Mouse (Mus musculus) retina, postnatal 7 days (tissue): ENCODE results near the gene Fam227a.

Experiments
- DNase-seq: peaks from one replicate; pipeline ENCODE4 v3.0.0-alpha.2; 2012; ENCODE audit warnings: low read depth, low spot score

The Fam227a gene

GRCm38 (mm10) chr15:79616729-79617128, 42.0 kb downstream of the Fam227a start:
- DNase-seq = no peak

DNA sequence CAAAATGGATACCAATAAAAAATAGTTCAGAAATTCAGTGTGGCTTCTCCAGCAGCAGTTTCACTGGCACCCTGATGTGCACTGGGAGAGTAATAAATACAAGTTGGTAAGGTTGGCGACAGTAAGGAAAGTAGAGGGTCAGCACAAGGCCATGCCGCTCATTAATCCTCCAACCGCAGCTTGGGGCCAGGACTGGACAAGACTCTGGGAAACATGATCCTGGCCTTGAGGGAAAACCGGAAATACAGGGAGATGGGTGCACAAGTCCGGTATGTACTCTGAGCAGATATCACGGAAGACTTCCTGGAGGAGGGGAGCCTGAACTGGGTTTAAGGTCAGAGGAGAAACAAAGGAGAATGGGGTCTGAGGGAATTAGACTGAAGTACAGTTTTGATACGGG, 43.3 kb downstream of the Fam227a start:
- no peak for DNase-seq

DNA sequence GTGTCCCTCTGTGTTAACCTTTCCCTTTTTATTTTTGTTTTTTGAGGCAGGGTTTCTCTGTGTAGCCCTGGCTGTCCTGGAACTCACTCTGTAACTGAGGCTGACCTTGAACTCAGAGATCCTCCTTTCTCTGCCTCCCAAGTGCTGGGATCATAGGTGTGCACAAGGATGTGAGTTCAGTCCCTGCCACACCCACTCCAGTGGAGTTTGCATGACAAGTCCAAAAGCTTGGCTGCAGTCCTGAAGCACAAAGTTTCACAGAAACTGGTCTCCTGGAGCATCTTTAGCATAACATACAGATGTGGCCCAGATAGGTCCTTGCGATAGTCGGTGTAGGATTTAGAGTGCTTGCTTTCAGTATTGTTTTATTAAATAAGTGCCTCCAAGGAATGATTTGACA, 49.5 kb downstream of the Fam227a start:
- no peak for DNase-seq

DNA sequence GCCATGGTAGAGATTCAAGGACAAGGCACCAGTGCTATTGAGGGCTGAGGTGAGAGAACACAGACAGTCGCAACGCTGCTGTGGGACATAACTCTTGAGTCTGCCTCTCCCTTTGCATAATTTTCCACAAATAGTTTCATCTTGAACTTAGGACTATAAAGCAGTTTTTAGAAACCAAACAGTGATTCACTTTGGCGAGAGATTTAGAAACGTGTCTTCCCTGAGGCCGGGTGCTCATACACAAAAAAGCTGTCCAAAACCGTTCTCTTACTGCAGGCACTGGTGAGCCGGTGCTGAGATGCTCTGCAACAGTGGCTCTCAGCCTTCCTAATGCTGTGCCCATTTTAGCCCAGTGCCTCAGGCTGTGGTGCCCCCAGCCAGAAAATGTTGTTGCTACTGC, 50.5 kb downstream of the Fam227a start:
- no peak for DNase-seq

DNA sequence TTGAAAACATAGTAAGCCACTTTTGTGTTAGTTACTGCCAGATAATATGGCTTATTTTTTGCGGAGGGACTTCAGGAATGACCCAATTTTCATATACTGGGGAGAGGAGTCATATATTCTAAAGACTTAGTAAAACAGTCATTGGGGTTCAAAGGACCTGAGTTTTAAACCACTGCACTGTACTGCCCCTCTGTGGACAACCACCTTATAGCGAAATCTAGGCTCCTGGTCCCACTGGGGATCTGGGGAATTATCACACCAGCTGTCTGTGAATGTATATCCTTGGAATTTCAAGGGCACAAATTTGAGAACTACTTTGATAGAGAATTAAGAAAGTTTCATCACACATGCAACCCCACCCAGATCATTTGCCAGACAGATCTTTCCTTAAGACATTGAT, 51.0 kb downstream of the Fam227a start:
- no peak for DNase-seq

GRCm38 (mm10) chr15:79606161-79606560, 52.6 kb downstream of the Fam227a start:
- no peak for DNase-seq

GRCm38 (mm10) chr15:79604990-79605665, 53.6 kb downstream of the Fam227a start, which contains the start of gene Dmc1:
Gene Dmc1, minus strand, starts transcription at chr15:79605109.
- no peak for DNase-seq

DNA sequence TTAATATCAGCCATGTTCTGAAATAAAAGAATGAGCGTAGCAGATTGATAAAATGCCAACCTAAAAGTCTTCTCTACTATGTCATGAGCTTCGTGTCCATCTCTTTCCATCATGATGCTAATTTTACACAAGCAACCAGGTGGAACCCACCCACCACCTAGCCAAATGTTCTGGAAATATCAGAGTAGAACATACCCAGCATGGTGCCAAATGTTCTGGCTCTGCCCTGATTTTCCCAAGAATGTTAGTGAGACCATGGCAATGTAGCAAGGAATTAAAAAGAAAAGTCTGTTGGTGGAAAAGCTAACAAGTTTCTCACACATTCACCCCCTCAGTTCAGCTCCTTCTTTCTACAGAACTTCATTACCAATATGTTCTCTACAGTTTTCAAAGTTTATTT, 58.6 kb downstream of the Fam227a start:
- DNase-seq = no peak

- DNase-seq = no peak
These were observed 60.0 kb downstream of the Fam227a start for GRCm38 (mm10) chr15:79598715-79599114.

GRCm38 (mm10) chr15:79581581-79581980, 77.2 kb downstream of the Fam227a start:
- no peak for DNase-seq

GRCm38 (mm10) chr15:79577671-79578426, 80.9 kb downstream of the Fam227a start:
- DNase-seq = no peak

GRCm38 (mm10) chr15:79576947-79577346, 81.8 kb downstream of the Fam227a start:
- DNase-seq = no peak

GRCm38 (mm10) chr15:79575543-79576222, 83.1 kb downstream of the Fam227a start:
- DNase-seq = no peak

DNA sequence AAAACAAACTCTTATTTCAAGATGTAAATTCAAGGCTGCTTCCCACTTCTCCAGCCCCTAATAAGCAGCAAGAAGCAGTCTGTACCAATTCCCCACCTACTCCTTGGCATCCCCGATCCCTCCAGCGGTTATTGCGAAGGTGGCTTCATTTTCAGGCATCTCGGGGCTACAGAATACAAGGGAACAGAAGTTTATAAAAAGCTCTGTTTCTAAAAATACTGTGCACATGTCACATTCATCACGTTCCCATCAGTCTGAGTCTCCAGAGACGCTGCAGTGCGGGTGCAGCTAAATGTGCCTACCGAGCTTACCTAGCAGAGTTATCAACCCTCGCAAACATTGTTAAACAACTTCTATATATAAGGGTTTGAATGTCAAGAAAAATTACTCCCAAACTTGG, 96.3 kb downstream of the Fam227a start:
- no peak for DNase-seq

DNA sequence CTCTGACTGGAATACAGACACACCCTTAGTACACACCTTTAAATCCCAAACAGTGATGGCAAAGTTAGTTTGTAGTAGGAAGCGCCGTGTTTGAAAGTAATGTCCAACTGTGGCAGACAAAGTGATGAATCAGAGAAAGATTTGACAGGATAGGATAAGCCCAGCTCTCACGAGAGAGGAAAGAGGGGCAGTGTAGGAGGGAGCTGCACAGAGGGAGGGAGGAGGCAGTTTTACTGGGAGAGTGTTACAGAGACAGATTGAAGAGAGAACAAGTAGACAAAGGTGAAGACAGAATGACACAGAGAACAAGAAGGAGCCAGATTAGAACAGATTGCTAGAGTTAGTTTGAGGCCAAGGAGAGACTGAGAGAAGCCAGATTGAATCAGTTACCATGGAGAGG, 99.1 kb downstream of the Fam227a start:
- DNase-seq = no peak
